Mouse (Mus musculus) MN1 (cell line): ENCODE data around the gene Mchr1.

Source experiments
- DNase-seq: peaks from one replicate; pipeline ENCODE4 v3.0.0-alpha.2; 2016; ENCODE audit warnings: low spot score

Mchr1 gene

DNA sequence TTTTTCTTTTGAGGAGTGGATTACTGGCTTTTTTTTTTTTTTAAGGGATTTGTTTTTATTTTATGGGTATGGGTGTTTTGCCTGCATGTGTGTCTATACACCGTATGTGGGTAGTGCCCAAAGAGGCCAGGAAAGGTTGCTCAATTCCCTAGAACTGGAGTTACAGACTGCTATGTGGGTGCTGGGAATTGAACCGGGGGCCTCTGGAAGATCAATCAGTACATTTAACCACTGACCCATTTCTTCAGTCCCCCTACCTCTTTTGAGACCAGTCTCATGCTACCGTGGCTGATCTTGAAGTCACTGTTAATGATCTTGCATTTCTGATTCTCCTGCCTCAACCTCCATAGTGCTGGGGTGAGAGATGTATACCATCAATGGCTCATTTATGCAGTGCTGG lies 8.0 kb upstream of the Mchr1 start:
- no peak for DNase-seq

DNA sequence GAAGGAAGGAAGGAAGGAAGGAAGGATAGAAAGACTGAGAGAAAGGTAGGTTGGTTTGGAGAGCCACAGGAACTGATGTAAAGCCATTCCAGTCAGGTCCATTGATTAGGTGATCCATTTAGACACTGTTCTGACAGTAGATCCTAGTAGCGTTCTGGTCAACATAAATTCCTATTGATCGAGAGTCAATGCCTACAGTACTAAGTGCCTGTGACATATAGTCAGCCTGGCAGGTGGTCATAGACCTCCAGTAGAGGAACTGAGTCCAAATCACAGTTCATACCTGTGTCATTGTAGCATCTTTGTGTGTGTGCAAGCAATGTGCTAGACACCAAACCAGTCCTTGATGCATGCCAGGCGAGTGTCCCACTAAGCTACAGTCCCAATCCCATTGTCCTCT lies 7.0 kb upstream of the Mchr1 start:
- no peak for DNase-seq

DNA sequence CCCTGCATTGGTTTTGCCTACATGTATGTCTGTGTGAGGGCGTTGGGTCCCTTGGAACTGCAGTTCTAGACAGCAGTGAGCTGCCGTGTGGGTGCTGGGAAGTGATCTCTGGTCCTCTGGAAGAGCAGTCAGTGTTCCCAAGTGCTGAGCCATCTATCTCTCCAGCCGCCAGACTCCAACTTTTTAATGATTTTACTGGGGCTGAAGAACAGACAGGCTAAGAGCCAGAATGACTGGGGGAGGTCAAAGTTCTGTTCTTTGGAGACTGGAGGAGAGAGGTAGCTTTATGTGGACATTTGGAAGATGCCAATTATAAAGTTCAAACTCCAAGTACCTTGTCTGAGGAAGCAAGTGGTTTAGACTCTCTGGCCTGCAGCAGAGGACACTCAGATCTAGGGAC lies 5.5 kb upstream of the Mchr1 start:
- no peak for DNase-seq

GRCm38 (mm10) chr15:81231325-81231724 lies 4.0 kb upstream of the Mchr1 start:
- no peak for DNase-seq

DNA sequence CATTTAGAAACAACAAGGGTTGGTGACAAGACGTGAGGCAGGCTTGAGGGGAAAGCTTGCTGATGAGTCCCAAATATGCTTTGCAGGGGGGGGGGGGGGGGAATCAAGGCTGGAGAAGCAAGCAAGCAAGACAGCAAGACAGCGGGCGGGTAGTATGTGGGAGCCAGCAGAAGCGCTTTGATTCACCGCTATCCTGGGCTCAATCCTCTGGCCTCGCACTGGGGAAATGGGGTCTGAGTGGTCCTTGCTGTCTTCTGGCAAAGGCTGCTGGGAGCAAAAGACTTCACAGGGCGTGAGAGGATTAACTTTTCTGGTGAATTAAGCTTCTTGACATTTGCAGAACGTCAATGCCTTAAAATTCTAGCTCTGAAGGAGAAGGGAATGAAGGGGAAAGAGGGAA lies 763 bp downstream of the Mchr1 start:
- DNase-seq, result no peak

GRCm38 (mm10) chr15:81237471-81237870 lies 2.2 kb downstream of the Mchr1 start:
- no peak for DNase-seq

GRCm38 (mm10) chr15:81239261-81239660 lies 4.0 kb downstream of the Mchr1 start:
- DNase-seq, result peak; percentile 76

GRCm38 (mm10) chr15:81239794-81240343 lies 4.6 kb downstream of the Mchr1 start:
- DNase-seq, result no peak

DNA sequence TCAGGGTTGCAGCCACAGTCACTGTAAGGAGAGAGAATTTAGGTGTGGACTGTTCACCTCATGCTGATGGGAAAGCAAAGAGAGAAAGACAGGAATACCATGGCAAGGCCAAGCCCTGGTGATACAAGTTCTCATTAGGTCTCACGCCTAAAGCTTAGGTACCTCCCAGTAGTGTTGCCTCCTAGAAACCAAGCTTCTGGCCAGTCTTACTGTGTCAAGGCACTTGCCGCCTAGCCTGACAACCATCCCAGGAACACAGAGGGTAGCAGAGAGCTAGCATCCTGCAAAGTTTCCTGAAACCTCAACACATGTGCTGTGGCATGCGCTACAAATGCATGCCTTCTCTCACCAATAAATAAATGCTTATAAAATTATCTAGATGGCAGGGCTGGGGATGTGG lies 11.6 kb downstream of the Mchr1 start:
- no peak for DNase-seq

DNA sequence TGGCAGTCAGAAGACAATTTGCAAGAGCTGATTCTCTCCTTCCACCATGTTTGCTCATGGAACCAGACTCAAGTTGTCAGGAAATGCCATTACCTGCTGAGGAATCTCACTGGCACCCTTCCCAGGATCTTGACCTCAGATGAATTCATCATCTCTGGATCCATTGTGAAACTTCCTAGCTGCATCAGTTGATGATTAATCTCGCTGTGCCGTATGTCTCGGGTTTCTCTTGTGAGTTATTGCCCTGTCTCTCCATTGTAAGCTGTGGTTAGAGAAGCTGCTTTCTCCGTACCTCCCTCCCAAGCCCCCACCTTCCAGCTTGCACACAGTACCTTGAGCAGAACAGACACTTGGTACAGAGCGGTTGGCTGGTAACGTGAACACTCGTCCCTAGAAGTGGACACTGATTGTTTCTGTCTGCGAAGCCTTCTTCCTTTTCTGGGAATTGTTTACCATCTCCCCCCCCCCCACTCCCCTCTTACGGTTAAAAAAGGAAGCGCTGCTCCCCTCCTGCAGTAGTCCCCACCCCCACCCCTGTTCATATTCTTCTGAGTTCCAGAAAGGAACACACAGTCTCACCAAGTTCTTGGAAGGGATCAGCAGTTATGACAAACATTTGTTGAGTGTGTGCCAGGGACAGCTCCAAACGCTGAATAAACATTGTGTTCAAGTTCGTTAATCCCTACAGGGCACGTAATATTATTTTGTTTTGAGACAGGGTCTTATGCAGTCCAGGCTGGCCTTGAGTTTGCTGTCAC lies 12.5 kb downstream of the Mchr1 start:
- DNase-seq, result peak; percentile 65

- DNase-seq, result no peak
These were observed 13.0 kb downstream of the Mchr1 start for GRCm38 (mm10) chr15:81248341-81248679.

- DNase-seq, result no peak
These were observed 13.8 kb downstream of the Mchr1 start for GRCm38 (mm10) chr15:81248951-81249579.

- no peak for DNase-seq
These were observed 17.4 kb downstream of the Mchr1 start for GRCm38 (mm10) chr15:81252626-81253174.

GRCm38 (mm10) chr15:81253585-81253984 lies 18.3 kb downstream of the Mchr1 start:
- peak; percentile 27 for DNase-seq

DNA sequence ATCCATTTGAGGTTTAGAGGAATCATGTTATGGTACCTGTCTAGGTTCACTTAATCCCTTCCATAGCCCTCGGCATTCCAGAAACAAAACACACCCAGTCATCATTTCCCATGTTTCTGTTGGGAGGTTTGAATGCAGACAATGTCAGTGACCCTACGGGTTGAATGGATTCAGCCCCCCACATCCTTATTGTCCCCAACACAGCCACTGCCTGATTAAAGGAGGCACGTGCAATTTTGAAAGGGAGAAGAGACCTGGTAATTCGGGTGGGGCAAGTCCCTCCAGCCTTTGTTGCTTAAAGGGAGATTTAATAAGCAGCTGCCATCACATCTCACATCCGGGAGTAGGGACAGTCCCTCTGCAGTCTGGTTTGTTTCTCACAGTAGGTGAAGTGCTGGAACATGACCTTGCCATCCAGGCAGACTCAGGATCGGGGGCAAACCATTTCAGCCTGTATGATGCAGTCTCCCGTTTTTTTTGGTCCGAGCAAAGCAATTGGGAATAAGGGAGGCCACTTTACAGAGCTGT lies 18.9 kb downstream of the Mchr1 start:
- DNase-seq, result no peak

GRCm38 (mm10) chr15:81255063-81255462 lies 19.8 kb downstream of the Mchr1 start:
- no peak for DNase-seq

- no peak for DNase-seq
These were observed 23.0 kb downstream of the Mchr1 start for GRCm38 (mm10) chr15:81258296-81258695.

DNA sequence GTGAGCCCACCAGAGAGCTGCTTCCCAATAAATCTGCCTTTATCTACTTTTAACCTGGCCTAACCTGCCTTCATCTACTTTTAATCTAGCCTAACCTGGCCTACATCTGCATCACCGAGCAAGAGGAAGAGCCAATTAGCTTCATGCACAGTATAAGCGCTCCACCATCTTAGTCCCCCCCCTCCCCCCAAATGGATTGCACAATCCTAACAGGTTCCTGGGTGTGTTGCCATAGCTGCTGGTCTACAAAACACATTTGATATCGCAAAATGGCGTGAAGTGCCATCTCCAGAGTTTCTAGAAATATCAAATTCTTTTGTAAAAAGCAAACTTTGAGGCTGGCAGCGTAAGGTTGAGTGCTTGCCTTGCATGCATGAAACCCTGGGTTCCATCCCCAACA lies 24.0 kb downstream of the Mchr1 start:
- no peak for DNase-seq

DNA sequence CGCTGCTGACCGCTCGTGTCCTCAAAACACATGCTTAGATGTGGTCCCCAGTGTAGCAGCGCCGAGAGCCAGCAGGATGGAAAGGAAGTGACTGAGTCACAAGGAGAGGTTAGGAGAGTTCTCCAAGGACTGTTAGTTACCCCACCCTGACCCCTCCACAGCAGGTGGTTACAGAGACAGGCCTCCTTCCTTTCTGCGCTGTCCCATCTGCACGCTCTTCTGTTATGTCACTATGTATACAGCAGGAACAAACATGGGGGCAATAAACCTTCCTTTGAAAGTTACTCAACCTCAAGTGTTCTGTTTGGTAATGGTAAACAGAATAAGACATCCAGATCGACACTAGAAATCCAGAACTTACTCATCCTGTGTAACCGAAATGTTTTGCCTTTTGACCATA lies 24.9 kb downstream of the Mchr1 start:
- DNase-seq, result no peak

DNA sequence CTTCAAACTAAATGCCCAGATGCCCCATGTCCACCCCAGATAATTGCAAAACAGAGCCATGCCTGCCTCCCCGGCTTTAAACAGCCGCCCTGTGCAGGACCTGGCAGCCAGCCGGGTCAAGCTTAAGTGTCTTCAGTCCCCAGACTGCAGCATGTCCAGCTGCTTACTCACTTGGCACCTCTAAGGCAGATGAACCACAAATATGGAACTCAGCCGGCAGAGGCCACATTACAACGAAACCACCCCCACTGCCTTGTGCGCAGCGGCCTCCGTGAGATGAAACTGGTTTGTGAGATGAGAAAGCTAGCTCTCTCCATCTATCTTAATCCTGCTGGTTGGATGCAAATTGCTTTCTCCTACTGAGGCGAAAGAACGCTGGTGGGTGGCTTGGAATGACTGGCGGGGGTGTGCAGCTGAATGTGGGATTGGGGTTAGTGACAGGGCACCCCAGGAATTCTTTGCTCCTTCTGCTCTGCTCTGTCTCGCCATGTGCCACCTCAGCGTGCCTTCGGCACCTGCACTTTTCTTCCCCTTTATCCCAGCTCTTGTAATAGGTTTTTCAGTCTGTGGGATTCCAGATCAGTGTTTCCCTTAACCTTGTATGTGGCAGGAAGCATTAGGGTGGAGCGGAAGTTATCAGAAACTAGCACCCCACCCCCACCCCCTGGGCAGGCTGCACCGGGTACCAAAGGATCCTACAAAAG lies 29.2 kb downstream of the Mchr1 start:
- DNase-seq, result peak; percentile 89

DNA sequence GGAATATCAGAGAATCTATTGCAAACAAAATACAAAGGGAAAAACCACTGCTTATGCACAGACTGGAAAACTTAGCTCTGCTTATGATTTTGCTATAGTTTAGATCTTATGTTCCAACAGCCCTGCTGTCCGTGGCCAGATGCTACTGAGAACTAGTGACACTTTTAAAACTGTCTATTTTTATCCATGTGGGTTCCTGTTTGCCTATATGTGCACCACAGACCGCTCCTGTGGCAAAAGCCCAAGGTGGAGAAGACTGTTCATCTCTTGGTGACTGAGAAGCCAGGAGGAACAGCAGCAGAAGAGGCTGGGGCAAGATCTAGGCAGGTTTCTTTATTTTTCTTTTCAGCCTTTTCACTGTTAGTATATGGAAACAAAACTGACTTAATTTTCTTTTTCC lies 32.1 kb downstream of the Mchr1 start:
- DNase-seq, result no peak

DNA sequence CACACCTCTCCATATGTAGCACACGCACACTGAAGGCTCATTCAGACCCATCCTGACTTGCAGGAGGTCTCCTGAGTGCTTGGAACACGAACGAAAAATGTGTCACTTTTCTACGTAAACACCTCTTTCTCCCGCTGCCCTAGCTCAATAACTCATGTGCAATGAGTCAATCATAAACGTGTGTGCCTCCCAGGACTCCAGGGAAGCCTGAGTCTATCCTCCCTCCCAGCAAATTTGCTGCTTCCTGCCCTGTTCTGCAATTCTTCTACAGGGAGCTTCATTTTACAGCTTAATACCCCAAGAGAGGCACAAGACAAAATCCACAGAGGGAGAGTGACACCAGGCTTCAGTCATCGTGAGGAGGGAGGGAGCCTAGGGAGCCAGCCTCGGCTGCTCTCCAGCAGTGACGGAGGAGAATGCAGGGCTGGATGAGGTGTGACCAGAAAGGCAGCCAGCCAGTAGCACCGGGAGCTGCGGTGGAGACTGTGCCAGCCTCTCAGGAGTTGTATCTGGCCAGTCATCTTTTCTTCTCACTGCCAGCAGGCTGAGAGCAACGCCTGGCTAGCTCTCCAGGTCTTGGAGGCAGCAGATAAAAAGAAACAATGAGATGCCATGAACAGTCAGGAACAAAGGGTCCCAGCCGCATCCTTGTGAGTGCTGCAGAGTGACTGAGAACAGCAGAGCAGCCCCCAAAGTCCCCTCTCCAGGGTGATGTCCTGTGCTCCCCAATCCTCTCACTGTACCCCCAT lies 37.2 kb downstream of the Mchr1 start:
- peak; percentile 90 for DNase-seq
